Comparison of ENCODE assay signal across 18 mouse cellular contexts in the genomic region with DNA sequence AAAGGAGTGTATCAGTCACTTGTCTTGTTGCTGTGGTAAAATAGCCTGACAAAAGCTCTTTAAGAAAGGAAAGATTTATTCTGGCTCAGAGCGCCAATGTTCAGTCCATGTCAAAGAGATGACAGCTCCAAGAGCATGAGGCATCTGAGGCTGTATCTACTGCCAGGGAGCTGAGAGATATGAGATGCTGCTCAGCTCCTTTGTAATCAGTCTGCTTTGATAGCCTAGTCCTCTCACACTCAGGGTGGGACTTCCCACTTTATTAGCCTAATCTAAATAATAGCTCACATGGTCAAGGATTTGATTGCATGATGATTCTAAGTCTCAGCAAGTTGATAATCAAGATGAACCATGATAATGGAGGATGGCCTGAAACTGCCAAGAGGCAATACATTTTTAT.
"Had no signal": no experiment of that assay in that cellular context is flagged by ENCODE, and none has a peak within 500 bp of the region (broad histone marks: within the 10 kb centered on the region; RNA-seq: fewer than 3 reads in every experiment).

No protein-coding gene starts in this region.

- H3K27me3 ChIP-seq: kidney, embryonic 15.5 days; liver, embryonic 13.5 days; midbrain, embryonic 12.5 days; neural tube, embryonic 13.5 days had no signal

- H3K36me3 ChIP-seq: kidney, embryonic 15.5 days; liver, embryonic 13.5 days; midbrain, embryonic 12.5 days; neural tube, embryonic 13.5 days had no signal

- DNase-seq: kidney, postnatal 10 days; kidney, postnatal 36 days; layer of hippocampus, postnatal 36 days; liver, embryonic 13.5 days; lung, adult 2 months; lung, postnatal 14 days; lung, postnatal 4 days; retina, postnatal 1 day; right cerebral cortex, postnatal 25 days; thymus, adult 18-20 months; thymus, postnatal 14 days; thymus, postnatal 4 days had no signal

- H3K4me1 ChIP-seq: liver, embryonic 13.5 days; midbrain, embryonic 12.5 days had no signal

- H3K9ac ChIP-seq: kidney, embryonic 15.5 days; liver, embryonic 13.5 days; midbrain, embryonic 12.5 days; neural tube, embryonic 13.5 days had no signal

- H3K27ac ChIP-seq: kidney, embryonic 15.5 days; left cerebral cortex, adult 2 months; liver, embryonic 13.5 days; midbrain, embryonic 12.5 days; neural tube, embryonic 13.5 days had no signal

- H3K4me3 ChIP-seq: kidney, embryonic 15.5 days; left cerebral cortex, adult 2 months; liver, embryonic 13.5 days; midbrain, embryonic 12.5 days; myocyte; neural tube, embryonic 13.5 days had no signal

- H3K4me2 ChIP-seq: kidney, embryonic 15.5 days; liver, embryonic 13.5 days; midbrain, embryonic 12.5 days; neural tube, embryonic 13.5 days had no signal

- H3K9me3 ChIP-seq: kidney, embryonic 15.5 days; liver, embryonic 13.5 days; midbrain, embryonic 12.5 days; neural tube, embryonic 13.5 days had no signal

- ATAC-seq: midbrain, embryonic 16.5 days had no signal
